Mouse (Mus musculus): ENCODE results near the gene Ifngr1. TPM values are rescaled to one million over a fixed set of nuclear protein-coding genes. Genes with fewer than 3 reads are reported as not detected.

Gene Ifngr1
- total and polyA plus RNA-seq, 3 experiments: 17.3 to 36.0 (median 26.7) TPM

GRCm38 (mm10) chr10:19638851-19639250 lies 47.1 kb downstream of the Ifngr1 start:
- H3K27ac ChIP-seq (ENCODE audit: insufficient read depth, low read depth): no peak overlapping the region

GRCm38 (mm10) chr10:19639630-19640029 lies 47.9 kb downstream of the Ifngr1 start:
- Histone ChIP-seq H3K9ac (ENCODE audit: insufficient read depth, low read depth) (no peak overlapping the region), H3K9me3 (replicated peaks; ENCODE audit: low read length) (no peaks in the 10 kb centered on the region), H3K79me2 (replicated peaks; ENCODE audit: control insufficient read depth, extremely low read depth, insufficient read depth, poor library complexity, severe bottlenecking) (no peaks in the 10 kb centered on the region), H3K27ac (ENCODE audit: insufficient read depth, low read depth) (no peak overlapping the region), H3K4me2 (ENCODE audit: insufficient read depth, low read depth, poor library complexity, severe bottlenecking) (no peak overlapping the region), H3K27me3 (replicated peaks) (no peaks in the 10 kb centered on the region), H3K36me3 (replicated peaks in 1 of 2; ENCODE audit: control insufficient read depth in 1 of 2, insufficient read depth in 1 of 2, low read length in 1 of 2) (no peaks in the 10 kb centered on the region), H3K4me3 (replicated peaks in 1 of 3; ENCODE audit: low read depth in 2 of 3, low read length in 2 of 3, poor library complexity in 1 of 3) (no peak overlapping the region), H3K4me1 (ENCODE audit: control insufficient read depth in 1 of 2, insufficient read depth in 2 of 2) (no peaks in the 10 kb centered on the region)
- DNase-seq (ENCODE audit: extremely low read depth): no peak
- TF ChIP-seq EP300 (IDR thresholded peaks at IDR 0.05; ENCODE audit: low read length): no peak
- no peak for TF ChIP-seq PAX5 (IDR thresholded peaks at IDR 0.05; ENCODE audit: low read length)
- no peak for TF ChIP-seq CHD1 (IDR thresholded peaks at IDR 0.05; ENCODE audit: low read depth, low read length)
- no peak for TF ChIP-seq E2F4 (IDR thresholded peaks at IDR 0.05; ENCODE audit: insufficient replicate concordance, low read depth, low read length)
- no peak for TF ChIP-seq MAZ (IDR thresholded peaks at IDR 0.05; ENCODE audit: low read depth, low read length)
- TF ChIP-seq HCFC1 (IDR thresholded peaks at IDR 0.05; ENCODE audit: low read depth, low read length): no peak
- no peak for TF ChIP-seq RAD21 (IDR thresholded peaks at IDR 0.05; ENCODE audit: low read depth, low read length)
- no peak for TF ChIP-seq USF2 (conservative IDR thresholded peaks at IDR 0.05; ENCODE audit: low read depth, low read length)
- no peak for TF ChIP-seq NELFE (IDR thresholded peaks at IDR 0.05; ENCODE audit: low read depth, low read length)
- no peak for TF ChIP-seq ETS1 (conservative IDR thresholded peaks at IDR 0.05; ENCODE audit: low read depth, low read length)
- no peak for TF ChIP-seq USF1 (IDR thresholded peaks at IDR 0.05; ENCODE audit: low read depth, low read length)
- no peak for TF ChIP-seq RCOR1 (conservative IDR thresholded peaks at IDR 0.05; ENCODE audit: low read depth, low read length)
- TF ChIP-seq ZKSCAN1 (IDR thresholded peaks at IDR 0.05; ENCODE audit: borderline replicate concordance, low read depth, low read length): no peak
- TF ChIP-seq MAX (IDR thresholded peaks at IDR 0.05; ENCODE audit: low read length): no peak
- TF ChIP-seq MYC (IDR thresholded peaks at IDR 0.05; ENCODE audit: low read depth, low read length): no peak
- TF ChIP-seq POLR2AphosphoS2 (IDR thresholded peaks at IDR 0.05; ENCODE audit: low read depth, low read length): no peak
- dilution Hi-C loops (cut with MboI; ENCODE audit: extremely low pct_ligation_motif_present, extremely low pct_unique_long_range_greater_than_20kb, low sequenced_read_pairs) (no loop called here), in situ Hi-C loops (cut with MboI; ENCODE audit: low pct_ligation_motif_present, low pct_unique_long_range_greater_than_20kb, low sequenced_read_pairs) (no loop called here)

More at GRCm38 (mm10) chr10:19638851-19639250, 47.1 kb downstream of the Ifngr1 start:
- H3K4me2 ChIP-seq (ENCODE audit: insufficient read depth, low read depth, poor library complexity, severe bottlenecking): no peak overlapping the region
- H3K79me2 ChIP-seq (replicated peaks; ENCODE audit: control insufficient read depth, extremely low read depth, insufficient read depth, poor library complexity, severe bottlenecking): no peaks in the 10 kb centered on the region
- H3K27me3 ChIP-seq (replicated peaks): no peaks in the 10 kb centered on the region
- no peak for DNase-seq (ENCODE audit: extremely low read depth)
- no peak overlapping the region for H3K9ac ChIP-seq (ENCODE audit: insufficient read depth, low read depth)
- TF ChIP-seq TBP (conservative IDR thresholded peaks at IDR 0.05; ENCODE audit: low read depth, low read length) (no peak), ETS1 (conservative IDR thresholded peaks at IDR 0.05; ENCODE audit: low read depth, low read length) (no peak), SIN3A (IDR thresholded peaks at IDR 0.05; ENCODE audit: low read length) (no peak), POLR2A (IDR thresholded peaks at IDR 0.05; ENCODE audit: low read depth, low read length) (no peak), MAX (IDR thresholded peaks at IDR 0.05; ENCODE audit: low read length) (no peak)
- dilution Hi-C loops (cut with MboI; ENCODE audit: extremely low pct_ligation_motif_present, extremely low pct_unique_long_range_greater_than_20kb, low sequenced_read_pairs) (no loop called here), in situ Hi-C loops (cut with MboI; ENCODE audit: low pct_ligation_motif_present, low pct_unique_long_range_greater_than_20kb, low sequenced_read_pairs) (no loop called here)
- no peaks in the 10 kb centered on the region for H3K36me3 ChIP-seq (replicated peaks in 1 of 2; ENCODE audit: control insufficient read depth in 1 of 2, insufficient read depth in 1 of 2, low read length in 1 of 2)
- H3K4me1 ChIP-seq (ENCODE audit: control insufficient read depth in 1 of 2, insufficient read depth in 2 of 2): no peaks in the 10 kb centered on the region
- no peaks in the 10 kb centered on the region for H3K9me3 ChIP-seq (replicated peaks; ENCODE audit: low read length)
- no peak overlapping the region for H3K4me3 ChIP-seq (replicated peaks in 1 of 3; ENCODE audit: low read depth in 2 of 3, low read length in 2 of 3, poor library complexity in 1 of 3)

Data from CH12.LX (cell line).